Mouse (Mus musculus) ovary, postnatal 36 days (tissue): ENCODE measurements around the gene Ccdc3.
"Not testable (repeated sequence)": the region's sequence is repeated elsewhere in the genome, so short reads cannot be mapped to it uniquely, and the experiment has no call there.

Source experiments
- DNase-seq: peaks from one replicate; pipeline ENCODE4 v3.0.0; 2022; ENCODE audit warnings: low spot score, mixed read lengths

Ccdc3 gene

DNA sequence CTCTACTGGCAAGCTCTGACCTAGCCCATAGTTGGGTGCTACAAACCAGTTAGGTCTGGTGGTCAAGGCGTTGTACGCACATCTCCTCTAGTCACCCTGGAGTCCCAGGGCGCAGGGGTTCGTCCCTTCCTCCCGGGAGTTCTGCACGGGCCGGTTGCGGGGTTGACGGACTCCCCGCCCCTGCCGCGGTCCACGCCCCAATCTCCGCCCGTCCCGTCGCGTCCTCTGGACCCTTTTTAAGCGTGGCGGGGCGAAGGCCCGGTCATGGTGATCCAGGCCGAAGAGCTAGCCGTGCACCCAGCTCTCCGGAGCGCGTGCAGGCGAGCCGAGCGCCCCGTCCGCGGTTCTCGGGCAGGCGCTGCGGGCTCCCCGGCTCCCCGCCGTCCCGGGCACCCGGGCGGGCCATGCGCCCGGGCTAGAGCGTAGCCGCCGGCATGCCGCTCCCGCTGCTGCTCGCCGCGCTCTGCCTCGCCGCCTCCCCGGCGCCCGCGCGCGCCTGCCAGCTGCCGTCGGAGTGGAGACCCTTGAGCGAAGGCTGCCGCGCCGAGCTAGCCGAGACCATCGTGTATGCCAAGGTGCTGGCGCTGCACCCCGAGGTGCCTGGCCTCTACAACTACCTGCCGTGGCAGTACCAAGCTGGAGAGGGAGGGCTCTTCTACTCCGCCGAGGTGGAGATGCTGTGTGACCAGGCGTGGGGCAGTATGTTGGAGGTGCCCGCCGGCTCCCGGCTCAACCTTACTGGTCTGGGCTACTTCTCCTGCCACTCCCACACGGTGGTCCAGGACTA, at the start of gene Ccdc3:
TSS of gene Ccdc3 (plus strand) at position 277 of the 787 bp plus-strand sequence.
- DNase-seq: peak; percentile 75

DNA sequence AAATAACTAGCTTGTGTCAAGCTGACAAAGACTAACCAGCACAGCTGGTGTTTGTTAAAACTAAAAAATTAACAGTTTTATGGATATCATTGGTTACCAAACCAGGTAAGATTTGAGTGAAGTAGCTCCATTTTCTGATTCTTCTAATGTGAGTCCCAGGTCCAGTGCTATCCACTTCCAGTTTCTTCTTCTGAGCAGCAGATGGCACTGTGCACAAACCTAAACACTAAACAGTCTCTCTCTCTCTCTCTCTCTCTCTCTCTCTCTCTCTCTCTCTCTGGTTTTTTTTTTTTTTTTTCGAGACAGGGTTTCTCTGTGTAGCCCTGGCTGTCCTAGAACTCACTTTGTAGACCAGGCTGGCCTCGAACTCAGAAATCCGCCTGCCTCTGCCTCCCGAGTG, 47.2 kb upstream of the Ccdc3 start:
- not testable (repeated sequence) for DNase-seq

DNA sequence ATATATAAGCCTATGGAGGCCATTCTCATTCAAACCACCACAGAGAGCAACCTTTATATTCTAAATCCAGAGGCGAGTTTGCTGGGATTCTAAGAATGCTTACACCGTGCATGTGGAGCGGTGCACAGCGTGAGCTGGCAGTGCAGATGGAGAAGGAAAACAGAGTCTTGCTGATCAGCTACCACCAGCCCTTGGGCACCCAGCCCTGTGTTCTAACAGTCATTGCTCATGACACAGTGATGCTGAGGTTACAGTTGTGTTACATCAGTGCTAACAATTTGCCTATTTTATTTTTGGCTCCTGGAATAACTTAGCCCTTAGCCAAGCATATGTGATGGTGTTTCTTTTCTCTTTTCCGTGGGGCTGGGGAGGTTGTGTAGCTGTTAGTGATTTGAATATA, 42.7 kb upstream of the Ccdc3 start:
- DNase-seq: no peak

DNA sequence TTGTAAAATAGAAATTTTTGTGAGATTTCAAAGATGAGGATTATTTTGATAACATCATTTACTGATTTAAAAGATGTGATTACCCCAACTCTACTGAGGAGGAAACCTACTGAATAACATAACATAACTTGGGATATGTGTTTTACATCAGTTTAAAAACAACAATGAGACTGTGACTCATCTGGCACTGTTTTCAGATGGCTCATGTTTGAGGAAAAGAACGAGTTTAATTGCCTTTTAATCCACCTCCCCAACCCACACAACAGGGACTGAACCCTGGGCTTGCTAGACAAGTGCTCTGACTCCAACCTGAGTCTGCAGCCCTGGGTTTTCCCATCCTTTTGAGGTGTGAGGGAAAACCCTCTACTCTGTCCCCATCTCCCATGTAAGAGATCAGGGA, 42.3 kb upstream of the Ccdc3 start:
- DNase-seq: no peak

DNA sequence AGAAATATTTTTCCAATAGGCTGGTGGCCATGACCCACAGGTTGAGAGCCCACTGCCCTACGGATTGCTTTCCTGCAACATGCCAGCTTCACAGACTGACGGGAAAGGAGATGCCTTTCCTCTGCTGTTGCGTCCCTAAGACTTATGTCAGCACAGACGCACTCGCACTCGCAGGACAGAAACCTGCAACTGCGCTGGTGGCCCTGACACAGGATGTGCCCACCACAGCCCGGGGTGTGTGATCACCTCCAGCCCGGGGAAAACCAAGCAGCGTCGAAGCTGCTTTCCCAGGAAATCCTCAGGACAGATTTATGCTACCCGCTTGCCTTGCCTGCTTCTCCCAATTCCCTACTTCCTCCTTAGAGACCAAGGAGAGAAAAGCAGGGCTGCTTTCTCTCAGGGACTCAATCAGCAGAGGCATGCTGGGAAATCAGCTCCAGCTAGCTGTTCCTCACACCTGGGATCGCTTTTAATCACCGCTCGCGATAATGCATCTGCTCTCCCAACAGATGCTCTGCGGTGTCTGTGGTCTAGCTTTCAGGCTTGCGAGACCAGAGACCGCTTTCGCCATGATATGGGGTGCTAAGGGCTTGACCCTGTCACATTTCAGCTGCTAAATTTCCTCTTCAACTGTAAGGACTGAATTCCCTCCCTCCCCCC, 39.7 kb upstream of the Ccdc3 start:
- no peak for DNase-seq

DNA sequence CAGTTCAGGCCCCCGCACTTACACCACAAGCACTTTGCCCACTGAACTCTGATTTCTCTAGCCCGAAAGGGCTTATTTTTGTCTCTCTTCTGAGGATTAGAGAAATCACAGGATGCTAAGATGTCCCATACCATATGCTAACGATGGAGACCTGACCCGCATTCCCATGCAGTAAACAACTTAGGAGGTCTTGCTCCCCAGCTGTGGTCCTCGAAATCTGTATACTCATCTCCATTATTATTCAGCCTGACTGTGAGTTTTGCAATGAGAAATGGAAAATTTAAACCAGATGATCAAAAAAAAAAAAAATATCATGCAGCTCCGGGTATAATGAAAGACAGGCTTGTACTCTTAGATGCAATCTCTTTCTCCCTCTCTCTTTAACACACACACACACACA, 38.4 kb upstream of the Ccdc3 start:
- no peak for DNase-seq

DNA sequence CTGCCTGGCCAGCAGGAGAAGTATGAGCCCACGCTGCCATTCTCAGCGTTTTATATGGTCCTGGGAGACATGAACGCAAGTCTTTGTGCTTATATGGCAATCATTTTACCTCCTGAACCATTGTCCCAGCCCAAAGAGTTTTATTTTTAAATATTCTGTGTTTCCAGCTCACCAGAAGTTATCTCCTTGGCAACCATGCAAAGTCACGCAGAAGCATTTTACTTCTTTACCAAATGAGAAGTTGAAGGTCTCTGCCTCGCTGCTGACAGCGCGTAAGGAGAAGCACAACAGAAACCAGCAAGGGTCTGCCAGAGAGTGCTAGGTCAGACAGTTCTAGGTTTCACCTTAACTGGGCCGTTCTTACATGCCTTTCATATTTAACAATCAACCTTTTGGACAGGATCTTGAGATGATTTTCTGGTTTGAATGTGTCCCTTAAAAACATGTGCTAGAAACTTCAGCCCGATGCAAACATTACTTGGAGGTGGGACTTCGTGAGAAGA, 35.8 kb upstream of the Ccdc3 start:
- DNase-seq: no peak

DNA sequence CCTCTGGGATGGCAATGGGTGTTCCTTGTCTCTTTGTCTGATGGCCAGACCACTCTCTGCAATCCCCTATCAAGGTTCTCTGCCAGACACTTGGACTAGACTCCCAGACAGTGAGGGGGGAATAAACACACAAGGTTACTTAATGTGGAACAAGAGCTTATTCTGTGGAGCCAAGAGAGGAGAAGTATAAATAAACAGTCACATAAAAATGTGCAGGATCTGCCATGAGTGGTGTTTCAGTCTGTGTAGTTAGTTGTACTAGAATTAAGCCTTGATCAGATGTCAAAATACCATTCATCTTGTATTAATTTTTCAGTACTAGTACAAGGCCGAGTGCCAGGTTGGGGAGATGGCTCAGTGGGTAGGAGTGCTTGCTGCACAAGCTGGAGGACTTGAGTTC, 34.7 kb upstream of the Ccdc3 start:
- DNase-seq: no peak

DNA sequence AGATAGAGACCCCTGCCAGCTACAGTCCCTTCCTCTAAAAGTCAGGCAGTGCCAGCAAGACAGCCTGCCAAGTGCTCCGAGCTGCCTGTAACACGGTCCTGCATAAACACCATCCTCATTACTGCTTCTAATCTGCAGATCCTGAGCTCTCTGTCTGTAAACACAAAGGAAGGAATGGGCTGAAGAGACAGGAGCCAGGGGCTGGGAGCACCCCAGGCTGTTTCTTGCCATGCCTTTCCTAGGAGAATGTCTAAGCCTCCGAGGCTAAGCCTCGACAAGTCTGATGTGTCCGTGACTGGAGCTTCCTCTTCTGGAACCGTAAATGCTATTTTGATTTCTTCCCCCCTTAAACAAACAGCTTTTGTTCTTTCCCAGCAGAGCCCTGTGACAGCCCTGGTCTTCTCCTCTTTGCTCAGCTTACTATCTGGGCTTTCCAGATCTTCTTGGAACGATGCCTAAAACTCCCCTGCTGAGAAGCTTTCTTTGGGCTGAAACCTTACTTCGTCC, 24.7 kb upstream of the Ccdc3 start:
- no peak for DNase-seq

DNA sequence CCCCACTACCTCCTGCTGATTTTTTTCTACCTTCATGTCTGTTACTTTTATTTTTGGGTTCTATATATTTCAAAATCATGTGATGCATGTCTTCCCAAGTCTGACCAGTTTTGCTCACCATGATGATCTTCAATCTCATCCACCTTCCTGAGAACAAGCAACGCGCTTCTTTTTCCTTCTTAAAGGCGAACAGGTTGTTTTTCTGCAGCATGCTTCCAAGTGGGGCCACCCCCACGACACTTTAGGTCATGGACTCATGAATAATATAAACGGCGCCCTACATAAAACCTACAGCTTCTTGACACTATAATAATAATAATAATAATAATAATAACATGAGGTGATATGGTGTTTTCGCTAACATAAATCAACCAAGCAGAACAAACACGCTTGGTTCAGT, 23.2 kb upstream of the Ccdc3 start:
- no peak for DNase-seq

DNA sequence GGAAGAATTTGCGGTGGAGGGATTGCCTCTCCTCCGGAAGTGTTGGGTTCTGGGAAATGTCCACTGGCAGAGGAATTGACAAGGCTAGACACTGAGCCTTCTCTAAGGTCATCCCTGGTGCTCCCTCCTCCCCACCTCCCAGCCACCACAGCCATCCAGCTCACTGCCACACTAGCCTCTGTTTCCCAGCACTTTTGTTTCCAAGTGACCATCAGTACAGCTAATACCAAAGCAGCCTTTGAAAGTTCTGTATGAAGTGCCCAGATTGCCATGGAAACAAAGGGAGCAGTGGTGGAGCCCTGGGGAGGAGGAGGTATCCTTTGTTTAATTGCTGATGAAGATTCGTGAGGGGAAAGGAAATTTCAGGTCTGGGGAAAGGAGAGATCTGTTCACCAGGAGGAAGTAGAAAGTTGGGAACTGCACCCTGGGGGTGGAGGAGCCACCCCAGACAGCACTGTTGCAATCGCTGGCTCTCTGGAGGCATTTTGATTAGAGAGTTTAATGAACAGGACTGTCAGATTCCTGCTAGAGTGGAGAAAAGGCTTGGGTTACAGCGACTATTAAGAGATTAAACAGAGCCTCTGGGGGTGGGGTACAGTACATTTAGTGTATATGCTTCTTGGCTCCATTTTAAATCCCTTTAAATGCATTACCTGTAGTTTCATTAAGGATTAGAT, 20.6 kb upstream of the Ccdc3 start:
- DNase-seq: no peak

DNA sequence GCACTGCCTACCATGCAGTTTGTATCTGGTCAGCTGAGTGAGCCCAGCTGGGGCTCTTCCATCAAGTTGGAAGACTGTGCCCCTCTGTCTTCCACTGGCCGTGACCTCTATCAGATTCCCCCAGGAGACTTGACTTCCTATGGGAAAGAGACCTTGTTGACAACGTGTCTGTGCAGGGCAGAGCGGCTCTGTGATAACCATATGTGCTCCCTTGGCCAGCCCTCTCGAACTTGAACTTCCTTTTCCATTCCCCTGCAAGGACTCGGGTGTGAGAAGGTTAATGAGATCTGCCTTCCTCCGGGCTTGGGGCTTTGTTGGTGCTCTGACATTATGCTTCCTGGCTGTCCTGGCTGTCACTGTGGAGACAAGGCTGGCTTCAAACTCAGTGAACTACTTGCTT, 12.1 kb upstream of the Ccdc3 start:
- DNase-seq: no peak

DNA sequence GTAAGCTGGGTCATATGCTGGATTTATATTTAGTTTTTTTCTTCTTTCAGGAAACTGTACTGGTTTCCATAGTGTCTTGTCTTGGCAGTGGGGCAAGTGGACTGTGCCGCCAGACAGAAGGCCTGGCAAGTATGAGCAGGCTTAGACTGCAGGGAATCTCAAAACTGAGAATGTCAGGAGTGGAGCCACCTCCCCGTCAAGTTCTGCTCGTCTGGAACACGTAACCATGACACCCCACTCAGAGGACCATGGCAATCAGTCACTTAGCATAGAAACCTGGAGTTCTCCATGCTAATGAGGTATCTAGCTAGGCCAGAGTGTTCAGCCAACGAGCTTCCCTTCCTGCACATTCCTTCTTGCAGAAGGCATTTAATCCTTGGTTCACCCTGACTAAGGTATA, 10.2 kb upstream of the Ccdc3 start:
- no peak for DNase-seq

DNA sequence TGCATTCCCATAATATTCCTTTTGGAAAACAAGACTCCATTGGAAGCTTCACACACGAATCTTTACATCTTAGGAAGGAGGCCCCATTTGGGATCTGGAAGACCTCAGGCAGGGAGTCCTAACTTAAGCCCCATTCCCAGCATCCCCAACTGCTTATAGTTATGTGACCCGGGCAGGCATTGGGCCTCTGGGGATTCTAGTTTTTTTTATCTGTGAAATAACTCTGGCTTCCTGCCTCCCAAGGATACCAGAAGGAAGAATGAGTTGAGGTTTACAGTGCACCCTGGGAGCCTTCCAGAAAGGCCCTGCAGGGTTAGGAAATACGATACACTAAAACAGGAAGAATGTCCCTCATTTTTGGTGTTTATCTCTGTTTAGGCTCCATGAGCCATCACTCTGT, 8.5 kb upstream of the Ccdc3 start:
- DNase-seq: no peak

DNA sequence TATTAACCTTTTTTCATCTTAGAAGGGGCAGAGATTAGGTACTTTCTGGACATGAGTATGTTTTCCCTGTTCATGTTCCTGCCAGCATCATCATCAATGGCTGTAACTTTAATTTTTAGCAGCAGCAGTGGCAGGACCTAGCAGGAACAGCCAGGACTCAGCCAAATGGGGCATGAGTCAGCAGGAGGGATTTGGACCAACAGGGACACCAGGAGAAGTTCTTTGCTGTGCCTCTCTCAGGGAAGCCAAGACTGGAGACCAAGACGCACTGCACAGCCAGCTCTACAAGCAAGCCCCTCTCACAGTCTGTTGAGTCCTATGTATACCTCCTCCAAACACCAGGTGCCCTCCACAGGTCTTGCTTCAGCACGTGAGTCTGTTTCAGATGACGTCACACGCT, 5.5 kb upstream of the Ccdc3 start:
- no peak for DNase-seq

DNA sequence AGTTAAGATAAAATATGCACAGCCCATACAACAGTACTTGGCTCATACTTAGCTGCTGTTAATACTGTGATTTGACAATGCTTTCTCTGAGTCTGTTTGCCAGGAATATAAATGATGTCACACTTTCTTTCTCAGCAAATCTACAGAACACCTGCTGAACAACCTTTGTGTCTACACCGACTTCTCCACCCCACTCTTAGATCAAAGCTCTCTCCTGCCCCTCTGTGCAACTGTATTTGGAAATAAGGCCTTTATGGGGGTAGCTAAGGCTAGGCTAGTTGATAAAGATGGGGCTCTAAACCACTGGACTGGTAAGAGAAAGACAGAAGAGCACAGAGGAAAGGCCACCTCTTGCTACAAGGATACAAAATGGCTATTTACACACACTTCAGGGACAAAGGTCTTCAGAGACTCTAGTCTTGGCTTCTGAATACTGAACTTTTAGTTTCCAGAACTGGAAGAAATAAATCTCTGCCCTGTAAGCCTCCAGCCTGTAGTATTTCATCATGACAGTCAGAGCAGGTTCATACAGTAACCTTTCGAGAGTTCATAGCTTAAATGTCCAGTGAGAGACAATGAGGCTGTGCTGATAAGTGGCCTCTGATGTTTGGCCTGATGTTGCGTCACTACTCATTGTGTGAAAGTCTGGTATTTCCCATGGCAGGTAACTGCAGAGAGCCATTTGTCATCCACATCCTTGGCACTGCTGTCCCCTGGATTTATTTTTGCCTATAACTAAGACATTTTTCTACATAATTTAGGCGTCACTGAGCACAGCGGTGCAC, 2.4 kb upstream of the Ccdc3 start:
- DNase-seq: no peak

DNA sequence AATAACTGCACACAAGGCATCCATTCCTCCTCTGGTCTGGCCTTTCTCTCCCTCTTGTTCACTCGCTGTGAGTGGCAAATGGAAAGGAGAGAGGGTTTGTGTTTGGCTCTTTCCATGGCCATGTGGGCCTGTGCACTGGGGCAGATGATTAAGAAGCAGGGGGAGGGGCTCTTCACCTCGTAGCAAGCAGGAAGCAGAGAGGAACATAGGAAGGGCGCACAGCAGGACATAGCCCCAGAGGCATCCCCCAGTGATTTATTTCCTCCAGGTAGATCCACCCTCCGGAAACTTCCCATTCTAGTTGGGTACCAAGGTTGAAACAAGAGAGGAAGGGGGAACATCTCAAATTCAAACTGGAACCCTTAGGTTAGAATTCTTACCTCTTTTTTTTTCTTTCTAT, 2.4 kb downstream of the Ccdc3 start:
- no peak for DNase-seq

DNA sequence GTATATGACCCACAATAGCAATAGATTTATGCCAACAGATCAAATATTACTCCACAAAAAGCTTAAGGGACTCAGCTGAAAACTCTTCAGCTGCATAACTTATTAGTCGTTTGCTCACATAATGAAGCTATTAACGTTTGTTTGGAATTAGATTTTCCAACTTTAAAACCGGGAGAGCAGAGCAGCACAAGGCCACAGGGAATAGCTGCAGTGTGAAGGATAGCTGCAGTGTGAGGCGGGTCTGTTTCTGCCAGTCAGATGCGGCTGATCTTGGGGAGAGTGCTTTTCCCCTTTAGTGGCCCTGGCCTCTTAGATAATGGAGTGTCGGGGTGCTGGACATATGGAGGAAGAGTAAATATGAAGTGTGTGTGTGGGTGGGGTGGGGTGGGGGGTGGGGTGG, 6.9 kb downstream of the Ccdc3 start:
- no peak for DNase-seq

DNA sequence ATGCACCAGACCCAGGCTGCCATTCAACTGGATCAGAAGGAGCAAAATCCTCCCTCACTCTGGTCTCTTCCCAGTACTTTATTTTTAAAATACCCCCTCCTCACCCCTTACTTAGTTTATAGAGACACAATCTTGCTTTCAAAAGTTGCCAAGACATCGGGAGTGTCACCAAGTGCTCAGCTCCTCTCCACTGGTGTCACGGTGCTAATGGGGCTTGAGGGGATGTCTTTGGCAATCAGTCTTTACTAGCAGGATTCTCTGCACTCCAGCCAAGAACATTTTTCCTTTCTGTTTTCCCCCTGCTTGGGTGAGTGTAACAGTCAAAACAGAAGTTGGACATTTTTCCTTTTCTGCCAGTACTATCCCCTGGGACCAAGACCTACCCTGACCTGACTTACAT, 10.3 kb downstream of the Ccdc3 start:
- DNase-seq: no peak

DNA sequence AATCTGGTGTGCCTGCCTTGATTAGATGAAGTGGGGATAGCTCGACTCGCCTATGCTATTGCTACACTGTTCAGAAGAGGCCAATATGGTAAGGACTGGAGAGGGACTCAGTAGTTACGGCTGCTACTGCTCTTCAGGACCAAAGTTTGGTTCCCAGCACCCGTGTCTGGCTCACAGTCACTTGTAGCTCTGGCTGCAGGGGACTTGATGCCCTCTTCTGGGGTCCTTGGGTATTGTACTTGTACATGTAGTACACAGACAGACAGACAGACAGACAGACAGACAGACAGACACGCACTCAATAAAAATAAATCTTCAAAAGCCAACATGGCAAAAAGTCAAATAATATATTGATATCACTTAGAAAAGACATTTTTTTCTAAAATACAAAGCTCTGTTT, 17.1 kb downstream of the Ccdc3 start:
- DNase-seq: no peak

DNA sequence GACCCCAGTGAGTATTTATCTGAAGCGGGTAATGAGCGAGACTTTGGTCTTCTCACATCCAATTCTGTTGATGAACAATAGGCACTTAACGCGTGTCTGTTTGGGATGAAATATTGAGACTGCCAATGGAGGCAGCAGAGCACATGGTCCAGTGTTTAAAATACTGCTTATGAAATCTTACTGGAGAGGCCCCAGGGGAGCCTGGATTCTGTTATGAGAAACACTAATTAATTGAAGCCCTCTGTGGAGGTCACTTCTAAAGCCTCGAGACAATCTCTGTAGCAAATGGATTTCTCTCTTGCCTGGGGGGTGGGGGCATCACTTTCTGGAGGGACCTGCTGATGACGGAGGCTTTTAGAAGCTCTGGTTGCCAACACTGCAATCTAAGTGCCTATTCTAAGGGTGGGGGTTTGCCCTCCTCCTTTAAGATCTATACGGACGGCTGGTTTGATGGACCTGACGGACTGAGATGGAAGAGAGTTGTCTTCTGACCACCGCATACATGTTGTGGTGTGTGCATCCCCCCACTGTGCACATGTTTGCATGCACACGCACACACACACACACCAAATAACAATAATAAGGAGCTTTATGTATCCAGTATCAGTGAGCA, 22.8 kb downstream of the Ccdc3 start:
- DNase-seq: no peak
